8 mouse cellular contexts compared by ENCODE assay signal in the genomic region with DNA sequence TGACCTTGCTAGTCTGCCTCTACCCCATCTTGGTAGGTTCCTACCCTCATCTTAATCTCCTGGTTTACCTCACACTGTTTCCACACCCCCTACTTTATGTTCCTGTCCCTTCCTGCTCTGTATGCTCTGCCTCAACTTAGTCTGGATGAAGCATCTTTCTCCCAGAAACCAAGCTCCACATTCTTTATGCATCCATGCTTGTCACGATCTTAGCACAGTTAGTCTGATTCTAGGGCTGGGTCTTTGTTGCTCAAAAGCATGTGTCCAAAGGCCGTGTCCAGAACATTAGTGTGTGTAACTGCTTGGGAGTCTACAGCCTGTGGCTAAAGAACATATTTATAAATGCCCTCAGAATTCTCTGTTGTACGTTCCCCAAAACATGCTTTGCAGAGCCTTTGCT. TPM values are rescaled to one million over a fixed set of nuclear protein-coding genes. Genes with fewer than 3 reads are reported as not detected.
DNase-seq lines count a peak whose midpoint lies in the region; ATAC-seq and TF ChIP-seq lines count a peak whose summit lies in the region.

No protein-coding gene starts in this region.

- no peak overlapping the region for H3K27ac ChIP-seq in heart, embryonic 15.5 days
- H3K27ac ChIP-seq in ES-E14 (ENCODE audit: insufficient read depth, low read depth, low read length, poor library complexity, severe bottlenecking), result no peak overlapping the region
- no peak overlapping the region for H3K27ac ChIP-seq in forebrain, embryonic 16.5 days (ENCODE audit: low read length)
- H3K27ac ChIP-seq in liver, embryonic 15.5 days (replicated peaks), result peak overlapping the region; percentile 99

- intact Hi-C loops in heart, postnatal 14 days (cut with DNase I), result loop anchor here (2.0 to 5.0 kb wide), 2 partner anchors 24 to 42 kb away; no protein-coding TSS in a partner anchor
- intact Hi-C loops in left cerebral cortex, postnatal 36 days (cut with DNase I), result loop anchor here (5.0 kb wide), 1 partner anchor 33 kb away; no protein-coding TSS in a partner anchor

- H3K36me3 ChIP-seq in heart, embryonic 15.5 days, result no peaks in the 10 kb centered on the region
- peaks cover 6% of the 10 kb centered on the region; the same call in 1 of the 2 replicates for H3K36me3 ChIP-seq in ES-E14 (ENCODE audit: control insufficient read depth, insufficient read depth, low read length, poor library complexity, severe bottlenecking)
- H3K36me3 ChIP-seq in forebrain, embryonic 16.5 days (ENCODE audit: control insufficient read depth, insufficient read depth), result no peaks in the 10 kb centered on the region
- peaks cover 36% of the 10 kb centered on the region for H3K36me3 ChIP-seq in liver, embryonic 15.5 days (replicated peaks)

- peak overlapping the region; percentile 94 for H3K4me2 ChIP-seq in heart, embryonic 15.5 days
- peak overlapping the region; percentile 81 for H3K4me2 ChIP-seq in forebrain, embryonic 16.5 days (ENCODE audit: low read length)
- peak overlapping the region; percentile 81 for H3K4me2 ChIP-seq in liver, embryonic 15.5 days

- no peak for ATAC-seq in heart, embryonic 15.5 days (replicated peaks; ENCODE audit: insufficient number of reproducible peaks, insufficient read depth, low FRiP score, low read depth)
- ATAC-seq in forebrain, embryonic 16.5 days, result no peak
- no peak for ATAC-seq in liver, embryonic 15.5 days (ENCODE audit: insufficient read depth)

- H3K9me3 ChIP-seq in heart, embryonic 15.5 days (replicated peaks), result no peaks in the 10 kb centered on the region
- H3K9me3 ChIP-seq in ES-E14 (ENCODE audit: control insufficient read depth, insufficient read depth, low read depth, low read length), result no peaks in the 10 kb centered on the region
- H3K9me3 ChIP-seq in forebrain, embryonic 16.5 days (ENCODE audit: control insufficient read depth, low read length), result no peaks in the 10 kb centered on the region
- no peaks in the 10 kb centered on the region for H3K9me3 ChIP-seq in liver, embryonic 15.5 days (replicated peaks)

- no peak for DNase-seq in heart, postnatal 14 days
- no peak for DNase-seq in ES-E14 (ENCODE audit: low read depth, low spot score)
- no peak for DNase-seq in adrenal gland, adult (ENCODE audit: inconsistent age in 2 of 2, low spot score in 1 of 2)
- no peak for DNase-seq in left cerebral cortex, postnatal 36 days (ENCODE audit: low spot score in 2 of 2)
- no peak for DNase-seq in adrenal gland, adult 8-10 months

- H3K4me3 ChIP-seq in heart, embryonic 15.5 days, result no peak overlapping the region
- no peak overlapping the region for H3K4me3 ChIP-seq in ES-E14 (ENCODE audit: insufficient read depth in 1 of 2, low read depth in 1 of 2, low read length in 2 of 2, poor library complexity in 1 of 2, severe bottlenecking in 1 of 2)
- H3K4me3 ChIP-seq in forebrain, embryonic 16.5 days (replicated peaks; ENCODE audit: low read length), result peak overlapping the region; percentile 80; the same call in 1 of the 2 replicates
- H3K4me3 ChIP-seq in liver, embryonic 15.5 days (replicated peaks), result peak overlapping the region; percentile 98

- in situ Hi-C loops in ES-E14 (cut with MboI; ENCODE audit: low sequenced_read_pairs in 2 of 2, unreplicated experiment in 2 of 2), result no loop called here

- H3K4me1 ChIP-seq in heart, embryonic 15.5 days (replicated peaks), result peaks cover 9% of the 10 kb centered on the region
- peaks cover 0 to 3% of the 10 kb centered on the region in 2 experiments; a peak in 1 of 4 replicates for H3K4me1 ChIP-seq in ES-E14 (ENCODE audit: control insufficient read depth in 2 of 2, insufficient read depth in 2 of 2, low read length in 2 of 2, poor library complexity in 1 of 2)
- peaks cover 25% of the 10 kb centered on the region for H3K4me1 ChIP-seq in forebrain, embryonic 16.5 days (replicated peaks; ENCODE audit: control insufficient read depth, insufficient read depth, low read length)
- H3K4me1 ChIP-seq in liver, embryonic 15.5 days (replicated peaks), result peaks cover 75% of the 10 kb centered on the region

- H3K9ac ChIP-seq in heart, embryonic 15.5 days, result no peak overlapping the region
- 0 out of 2 replicates have a peak overlapping the region, but pooled peaks have one; percentile 11 for H3K9ac ChIP-seq in ES-E14 (ENCODE audit: insufficient read depth, low read depth, low read length, poor library complexity, severe bottlenecking)
- no peak overlapping the region for H3K9ac ChIP-seq in forebrain, embryonic 16.5 days (replicated peaks; ENCODE audit: low read depth, low read length)
- H3K9ac ChIP-seq in liver, embryonic 15.5 days, result peak overlapping the region; percentile 98

- H3K27me3 ChIP-seq in heart, embryonic 15.5 days, result no peaks in the 10 kb centered on the region
- no peaks in the 10 kb centered on the region for H3K27me3 ChIP-seq in forebrain, embryonic 16.5 days (replicated peaks; ENCODE audit: control insufficient read depth, insufficient read depth, low read length)
- no peaks in the 10 kb centered on the region for H3K27me3 ChIP-seq in liver, embryonic 15.5 days

- WGBS in heart, embryonic 15.5 days, result 72% methylated on average over 3 of the region's 3 CpGs
- WGBS in forebrain, embryonic 16.5 days, result 50% methylated on average over 3 of the region's 3 CpGs
- whole genome bisulfite sequencing in liver, embryonic 15.5 days (ENCODE audit: insufficient replicate concordance), result 40% methylated on average over 3 of the region's 3 CpGs

TF ChIP-seq in ES-E14, 5 proteins besides CTCF, POLR2A, EP300 and RAD21:
- TF ChIP-seq ZC3H11A (IDR thresholded peaks at IDR 0.05; ENCODE audit: borderline replicate concordance, low read depth, low read length), result no peak
- TF ChIP-seq HCFC1 (IDR thresholded peaks at IDR 0.05; ENCODE audit: borderline replicate concordance, insufficient read depth, low read length), result no peak
- no peak for TF ChIP-seq MAFK (IDR thresholded peaks at IDR 0.05; ENCODE audit: insufficient read depth, low read depth, low read length)
- TF ChIP-seq ZNF384 (IDR thresholded peaks at IDR 0.05; ENCODE audit: low read depth, low read length), result no peak
- TF ChIP-seq CHD2 (IDR thresholded peaks at IDR 0.05; ENCODE audit: low read depth, low read length), result no peak
TF ChIP-seq in ES-E14: peak in this region for 0.

RNA-seq across cellular contexts. Expression of a gene that starts 1.8 kb away (rescaled TPM):
- polyA plus RNA-seq in heart, embryonic 15.5 days (2015; fragmentation: Nextera tagmentation; extraction: Ambion mirVana), result 15.9 and 19.1 TPM in 2 replicates
- 10 to 100 TPM in 1 of 2 experiments, 1 to 10 TPM in 1; 8.0 to 10.6 TPM for total RNA-seq in heart, postnatal 14 days (2021)
- total RNA-seq in ES-E14 (2012; rRNA removed), result 105 and 128 TPM in 2 replicates
- polyA plus RNA-seq in forebrain, embryonic 16.5 days (2015; fragmentation: Nextera tagmentation; extraction: Ambion mirVana), result 62.3 and 64.7 TPM in 2 replicates
- 73.8 and 78.2 TPM in 2 replicates for polyA plus RNA-seq in liver, embryonic 15.5 days (2015; fragmentation: Nextera tagmentation; extraction: Ambion mirVana)
- 10 to 100 TPM; 45.9 to 48.9 TPM for total RNA-seq in left cerebral cortex, postnatal 36 days (2021)
- total RNA-seq in adrenal gland, adult 8-10 months (2022), result 10 to 100 TPM; 16.2 to 26.5 (median 20.5) TPM

Comparison
In these comparisons a context has a peak if more than half of its experiments do, and no peak if none do; other contexts are left out.
1. H3K4me3 ChIP-seq: peak in forebrain, embryonic 16.5 days (single experiment) and liver, embryonic 15.5 days (single experiment); none in heart, embryonic 15.5 days (single experiment) and ES-E14 (0 of 2).
2. H3K9ac ChIP-seq: peak in ES-E14 (single experiment) and liver, embryonic 15.5 days (single experiment); none in heart, embryonic 15.5 days (single experiment) and forebrain, embryonic 16.5 days (single experiment).
3. Peak in every context shown above with its lines, with median percentiles within 50 percentile points of each other: H3K4me2 ChIP-seq.